8 mouse cellular contexts compared by ENCODE assay signal in the genomic region with DNA sequence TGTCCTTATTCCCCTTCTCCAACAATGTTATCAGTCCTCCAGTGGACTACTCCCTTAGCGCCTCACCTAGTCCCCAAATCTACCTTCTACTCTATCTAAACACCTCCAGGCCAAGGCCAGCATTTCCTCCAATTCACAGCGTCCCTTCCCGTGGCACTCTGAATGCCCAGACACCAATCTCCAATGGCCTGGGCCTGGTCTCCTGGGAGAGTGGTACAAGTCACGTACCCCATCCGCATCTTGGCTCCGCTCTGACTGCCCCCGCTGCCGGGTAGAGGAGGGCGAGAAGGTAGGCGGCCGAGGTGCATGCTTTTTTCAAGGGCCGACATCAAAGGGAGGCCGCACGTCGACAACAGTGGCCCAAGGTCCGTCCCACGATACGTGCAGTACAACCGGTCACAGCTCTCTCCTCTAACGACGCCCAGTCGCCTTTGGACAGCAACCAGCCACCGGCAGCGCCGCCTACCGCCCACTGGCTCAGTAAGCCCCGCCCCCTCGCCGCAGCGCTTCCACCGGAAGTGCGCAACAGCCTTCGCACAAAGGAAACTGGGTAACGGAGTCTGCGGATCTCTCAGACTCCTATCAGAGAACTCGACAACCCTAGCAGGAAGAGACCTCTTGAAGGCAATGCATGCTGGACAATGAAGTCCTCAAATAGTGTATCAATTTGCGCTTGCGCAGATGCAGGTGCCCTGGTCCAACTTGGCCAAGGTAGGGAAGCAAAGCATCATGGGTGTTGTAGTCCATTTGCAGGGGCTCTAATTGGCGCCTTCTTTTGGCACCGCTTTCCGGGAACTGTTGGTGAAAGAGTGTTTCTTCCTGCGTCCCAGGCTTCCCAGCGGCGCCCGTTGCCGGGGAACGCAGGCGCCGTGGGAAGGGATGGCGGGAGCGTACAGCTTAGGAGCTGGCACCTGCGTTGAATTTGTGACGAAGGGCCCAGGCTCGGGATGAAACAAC. TPM values are rescaled to one million over a fixed set of nuclear protein-coding genes. Genes with fewer than 3 reads are reported as not detected.
DNase-seq lines count a peak whose midpoint lies in the region; ATAC-seq lines count a peak whose summit lies in the region.

Gene C2cd3 (plus strand): TSS at position 739 of the 957 bp plus-strand sequence.
Gene Ppme1 (minus strand): TSS at position 813 of the 957 bp plus-strand sequence.

- H3K36me3 ChIP-seq in hindbrain, embryonic 11.5 days (ENCODE audit: control insufficient read depth, insufficient read depth, low read length) = 0 out of 2 replicates have a peak, but pooled peaks cover 2% of the 10 kb centered on the region

- H3K4me1 ChIP-seq in hindbrain, embryonic 11.5 days (replicated peaks; ENCODE audit: control insufficient read depth, insufficient read depth, low read length) = no peaks in the 10 kb centered on the region

- peak within 1 kb of the TSS; percentile 69 for H3K4me3 ChIP-seq in hindbrain, embryonic 11.5 days (ENCODE audit: low read depth, low read length)

- H3K27me3 ChIP-seq in hindbrain, embryonic 11.5 days (ENCODE audit: control insufficient read depth, insufficient read depth, low read length) = no peaks in the 10 kb centered on the region

- ATAC-seq in hindbrain, embryonic 11.5 days (ENCODE audit: low FRiP score) = peak; percentile 98

- WGBS in hindbrain, embryonic 11.5 days = under 1% methylated on average over 54 of the region's 54 CpGs

- H3K4me2 ChIP-seq in hindbrain, embryonic 11.5 days (replicated peaks; ENCODE audit: low read depth, low read length) = peak within 1 kb of the TSS; percentile 74

- peak within 1 kb of the TSS; percentile 83 for H3K27ac ChIP-seq in hindbrain, embryonic 11.5 days (ENCODE audit: low read depth, low read length)

- H3K9me3 ChIP-seq in hindbrain, embryonic 11.5 days (ENCODE audit: control insufficient read depth, low read length) = no peaks in the 10 kb centered on the region

- DNase-seq in Muller cell, postnatal 12 days (ENCODE audit: inconsistent ontology term) = peak; percentile 99
- DNase-seq in cerebellum, adult 9-11 months = peak; percentile 100
- DNase-seq in frontal cortex, adult 2 months (ENCODE audit: extremely low spot score in 1 of 2, low spot score in 1 of 2) = peak; percentile 100
- peak; percentile 98 for DNase-seq in hindbrain, embryonic 11.5 days (ENCODE audit: low spot score)
- DNase-seq in layer of hippocampus, postnatal 10 days (ENCODE audit: low spot score in 2 of 2) = peak; percentile 98 to 99
- DNase-seq in lung, postnatal 10 days = peak; percentile 99
- peak; percentile 99 for DNase-seq in ovary, postnatal 36 days (ENCODE audit: low spot score)
- peak; percentile 98 for DNase-seq in thymus, postnatal 25 days

- H3K9ac ChIP-seq in hindbrain, embryonic 11.5 days (ENCODE audit: low read depth, low read length) = peak within 1 kb of the TSS; percentile 84

RNA-seq across cellular contexts. Expression of gene C2cd3, which starts in this region (rescaled TPM):
- 18.0 and 20.8 TPM in 2 replicates for polyA plus RNA-seq in frontal cortex, adult 2 months (2012; rRNA removed)
- polyA plus RNA-seq in hindbrain, embryonic 11.5 days (2014; fragmentation: Nextera tagmentation; extraction: Ambion mirVana) = 34.3 and 40.4 TPM in 2 replicates
- 10 to 100 TPM; 15.2 to 18.5 TPM for total RNA-seq in layer of hippocampus, postnatal 10 days (2021)

RNA-seq across cellular contexts. Expression of gene Ppme1, which starts in this region (rescaled TPM):
- 226 and 284 TPM in 2 replicates for polyA plus RNA-seq in frontal cortex, adult 2 months (2012; rRNA removed)
- polyA plus RNA-seq in hindbrain, embryonic 11.5 days (2014; fragmentation: Nextera tagmentation; extraction: Ambion mirVana) = 99.9 and 112 TPM in 2 replicates
- total RNA-seq in layer of hippocampus, postnatal 10 days (2021) = 100 to 1,000 TPM; 120 to 123 TPM

Comparison
In these comparisons a context has a peak if more than half of its experiments do, and no peak if none do; other contexts are left out.
1. Peak in every context shown above with its lines: DNase-seq, ATAC-seq, H3K4me3 ChIP-seq and H3K27ac ChIP-seq.